Mouse (Mus musculus): ENCODE results near the gene Baz2b.

GRCm38 (mm10) chr2:59878221-59878620 lies 331.4 kb downstream of the Baz2b start:
- TF ChIP-seq CHD2 (IDR thresholded peaks at IDR 0.05; ENCODE audit: low read length) (no peak), MXI1 (IDR thresholded peaks at IDR 0.05; ENCODE audit: low read depth, low read length) (no peak), TCF12 (IDR thresholded peaks at IDR 0.05; ENCODE audit: low read depth, low read length) (no peak), CHD1 (IDR thresholded peaks at IDR 0.05; ENCODE audit: low read depth, low read length) (no peak), CTCF (IDR thresholded peaks at IDR 0.05 in 2 of 3, conservative IDR thresholded peaks at IDR 0.05 in 1 of 3; ENCODE audit: control insufficient read depth in 1 of 3, insufficient read depth in 1 of 3, low read depth in 2 of 3, low read length in 3 of 3, poor library complexity in 1 of 3, severe bottlenecking in 1 of 3) (no peak)
